Mouse (Mus musculus) 416B (cell line): Measurements from ENCODE around the gene 2410131K14Rik.

Experiments
- DNase-seq: peaks from one replicate; pipeline ENCODE4 v3.0.0; 2011; ENCODE audit warnings: low read depth

Gene 2410131K14Rik

GRCm38 (mm10) chr5:118311251-118311650 is 66.2 kb downstream of the 2410131K14Rik start:
- DNase-seq: no peak

- DNase-seq: no peak
Measured at GRCm38 (mm10) chr5:118313766-118314165, 68.7 kb downstream of the 2410131K14Rik start.
